Mouse (Mus musculus) G1E (cell line): Measurements from ENCODE around the gene Tmem42. TPM values are rescaled to one million over a fixed set of nuclear protein-coding genes. Genes with fewer than 3 reads are reported as not detected.

Experiments
- ATAC-seq: 2 replicates; pipeline ENCODE4 v1.8.0; 2016; ENCODE audit warnings: mild to moderate bottlenecking; ENCODE audit not compliant: insufficient number of reproducible peaks, poor library complexity, low FRiP score, severe bottlenecking; ENCODE audit errors: extremely low read depth
- DNase-seq: peaks from one replicate; pipeline ENCODE4 v3.0.0; 2012; ENCODE audit warnings: low spot score
- H3K27me3 ChIP-seq: 2 replicates; pipeline ENCODE4 v1.6.1; 2012; ENCODE audit warnings: mild to moderate bottlenecking, low read length, inconsistent platforms; ENCODE audit not compliant: insufficient read depth
- H3K36me3 ChIP-seq: replicated peaks from 2 replicates; pipeline ENCODE3; 2012; ENCODE audit warnings: mild to moderate bottlenecking, inconsistent platforms
- H3K4me1 ChIP-seq: 2 replicates; pipeline ENCODE4 v1.6.1; 2012; ENCODE audit warnings: low read depth, low read length, inconsistent platforms, mixed read lengths; ENCODE audit not compliant: insufficient read depth
- H3K4me3 ChIP-seq: 2 replicates; pipeline ENCODE4 v1.5.1; 2012; ENCODE audit warnings: low read depth, mild to moderate bottlenecking, inconsistent platforms, low read length, moderate library complexity, mixed read lengths
- H3K9me3 ChIP-seq: replicated peaks from 2 replicates; pipeline ENCODE4 v1.6.1; 2012; ENCODE audit warnings: inconsistent platforms
- CTCF ChIP-seq: IDR thresholded peaks from 2 replicates; pipeline ENCODE4 v1.5.1; 2012; ENCODE audit warnings: low read depth, low read length, inconsistent platforms, mixed read lengths
- GATA1 ChIP-seq: IDR thresholded peaks from 2 replicates; pipeline ENCODE4 v1.6.1; 2012; ENCODE audit warnings: borderline replicate concordance, low read length, inconsistent platforms, mixed read lengths
- GATA2 ChIP-seq: IDR thresholded peaks from 2 replicates; pipeline ENCODE4 v1.6.1; 2012; ENCODE audit warnings: low read depth, low read length, inconsistent platforms, borderline replicate concordance
- POLR2AphosphoS5 ChIP-seq: IDR thresholded peaks from 2 replicates; pipeline ENCODE4 v1.6.1; 2012; ENCODE audit warnings: low read depth, low read length, inconsistent platforms; ENCODE audit not compliant: insufficient replicate concordance
- TAL1 ChIP-seq: conservative IDR thresholded peaks from 2 replicates; pipeline ENCODE4 v1.6.1; 2012; ENCODE audit warnings: low read depth, low read length, inconsistent platforms, mixed read lengths
- polyA plus RNA-seq: library from polyadenylated mRNA; stranded (reverse); fragments of >175 nt; gene quantifications from 2 replicates; pipeline ENCODE4 v1.2.3, GENCODE M21; 2012
- total RNA-seq, 2 experiments: library from RNA; stranded (forward) in 1 of 2; stranded (reverse) in 1 of 2; fragments of 200-1000 nt in 1 of 2; fragments of >200 nt in 1 of 2; fragmentation: Nextera tagmentation in 1 of 2; gene quantifications; 2 replicates each; pipeline ENCODE4 v1.2.3; 2014 to 2017

Tmem42 gene
- 2.8 and 5.1 TPM in 2 replicates for total RNA-seq (2014; fragmentation: Nextera tagmentation)
- 8.0 and 8.2 TPM in 2 replicates for total RNA-seq (2017)
- polyA plus RNA-seq, result 2.1 and 4.7 TPM in 2 replicates

GRCm38 (mm10) chr9:123020995-123021631 is at the start of gene Tmem42:
TSS of gene Tmem42 (plus strand) at chr9:123021326.
- TF ChIP-seq GATA1 (no peak), CTCF (no peak), TAL1 (no peak), POLR2AphosphoS5 (no peak), GATA2 (no peak)
- no peaks in the 10 kb centered on the region for H3K27me3 ChIP-seq
- H3K4me1 ChIP-seq, result peaks cover 26% of the 10 kb centered on the region
- peak within 1 kb of the TSS; percentile 79 for H3K4me3 ChIP-seq
- DNase-seq (peak; percentile 83), ATAC-seq (peak; percentile 75)
- H3K9me3 ChIP-seq, result no peaks in the 10 kb centered on the region
- H3K36me3 ChIP-seq, result peaks cover 33% of the 10 kb centered on the region

- Histone ChIP-seq H3K36me3 (peaks cover 85% of the 10 kb centered on the region), H3K9me3 (no peaks in the 10 kb centered on the region), H3K4me3 (no peak overlapping the region), H3K27me3 (no peaks in the 10 kb centered on the region), H3K4me1 (no peaks in the 10 kb centered on the region)
- DNase-seq (no peak), ATAC-seq (no peak)
- no peak for TF ChIP-seq CTCF
- no peak for TF ChIP-seq POLR2AphosphoS5
- no peak for TF ChIP-seq TAL1
- TF ChIP-seq GATA1, result no peak
- TF ChIP-seq GATA2, result no peak
Measured at GRCm38 (mm10) chr9:122998406-122999192, 22.5 kb upstream of the Tmem42 start.

- ATAC-seq (no peak), DNase-seq (no peak)
- Histone ChIP-seq H3K4me1 (no peaks in the 10 kb centered on the region), H3K4me3 (no peak overlapping the region), H3K36me3 (peaks cover 85% of the 10 kb centered on the region), H3K27me3 (no peaks in the 10 kb centered on the region), H3K9me3 (no peaks in the 10 kb centered on the region)
- TF ChIP-seq GATA2, result no peak
Measured at GRCm38 (mm10) chr9:122999193-122999586, 21.9 kb upstream of the Tmem42 start.

- ATAC-seq, result no peak
- H3K36me3 ChIP-seq, result peaks cover 97% of the 10 kb centered on the region
- no peaks in the 10 kb centered on the region for H3K27me3 ChIP-seq
- H3K4me1 ChIP-seq, result 0 out of 2 replicates have a peak, but pooled peaks cover 3% of the 10 kb centered on the region
- no peak overlapping the region for H3K4me3 ChIP-seq
- no peaks in the 10 kb centered on the region for H3K9me3 ChIP-seq
- TF ChIP-seq GATA1 (no peak), CTCF (no peak)
- DNase-seq, result no peak
Measured at GRCm38 (mm10) chr9:123004718-123005117, 16.4 kb upstream of the Tmem42 start.

GRCm38 (mm10) chr9:123006071-123006470 is 15.1 kb upstream of the Tmem42 start:
- Histone ChIP-seq H3K4me3 (no peak overlapping the region), H3K27me3 (no peaks in the 10 kb centered on the region), H3K36me3 (peaks cover 97% of the 10 kb centered on the region), H3K4me1 (0 out of 2 replicates have a peak, but pooled peaks cover 3% of the 10 kb centered on the region), H3K9me3 (no peaks in the 10 kb centered on the region)
- TF ChIP-seq GATA2 (no peak), GATA1 (no peak), POLR2AphosphoS5 (no peak), TAL1 (no peak), CTCF (peak; percentile 28)
- DNase-seq (no peak), ATAC-seq (no peak)

- Histone ChIP-seq H3K4me1 (peaks cover 23% of the 10 kb centered on the region), H3K9me3 (no peaks in the 10 kb centered on the region), H3K27me3 (peaks cover 2% of the 10 kb centered on the region; the same call in 1 of the 2 replicates), H3K4me3 (peak overlapping the region; percentile 79; the same call in 1 of the 2 replicates), H3K36me3 (peaks cover 26% of the 10 kb centered on the region)
- ATAC-seq (no peak), DNase-seq (no peak)
- TF ChIP-seq CTCF (no peak), GATA2 (no peak), POLR2AphosphoS5 (no peak), TAL1 (no peak), GATA1 (no peak)
Measured at GRCm38 (mm10) chr9:123021636-123022379, 682 bp downstream of the Tmem42 start.
